Mouse (Mus musculus): Measurements from ENCODE around the gene Nnmt.

Nnmt gene

DNA sequence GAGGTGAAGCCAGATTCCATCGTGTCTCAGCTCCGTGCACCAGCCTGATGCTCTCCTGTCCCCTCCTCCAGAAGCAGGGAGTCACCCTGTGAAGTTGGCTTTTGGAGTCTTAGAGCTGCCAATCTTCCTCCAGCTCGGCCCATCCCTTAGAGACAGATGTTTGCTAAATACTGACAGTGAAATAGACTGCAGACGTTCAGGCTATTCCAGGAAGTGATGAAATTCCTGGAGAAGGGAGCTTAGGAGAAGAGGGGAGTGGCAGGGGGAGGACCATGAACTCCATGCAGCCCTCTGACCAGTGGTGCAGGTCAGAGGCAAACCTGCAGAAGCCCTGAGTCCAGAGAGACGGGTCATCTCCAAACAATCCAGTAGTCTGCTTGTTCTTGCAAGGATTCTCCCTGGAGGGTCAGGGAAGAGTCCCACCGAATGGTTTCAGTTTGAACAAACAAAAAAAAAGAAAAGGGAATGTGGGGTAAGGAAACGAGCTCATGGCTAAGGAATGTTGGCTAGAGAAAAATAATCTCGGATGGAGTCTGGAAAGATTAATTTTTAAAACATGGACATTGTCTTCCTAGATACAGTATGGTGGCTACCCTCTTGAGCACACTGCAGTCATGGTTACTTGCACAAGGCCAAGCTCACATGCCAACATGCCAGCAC, at the start of gene Nnmt:
Gene Nnmt, minus strand, starts transcription at position 215 of the 660 bp plus-strand sequence.
- DNase-seq, result no peak

DNA sequence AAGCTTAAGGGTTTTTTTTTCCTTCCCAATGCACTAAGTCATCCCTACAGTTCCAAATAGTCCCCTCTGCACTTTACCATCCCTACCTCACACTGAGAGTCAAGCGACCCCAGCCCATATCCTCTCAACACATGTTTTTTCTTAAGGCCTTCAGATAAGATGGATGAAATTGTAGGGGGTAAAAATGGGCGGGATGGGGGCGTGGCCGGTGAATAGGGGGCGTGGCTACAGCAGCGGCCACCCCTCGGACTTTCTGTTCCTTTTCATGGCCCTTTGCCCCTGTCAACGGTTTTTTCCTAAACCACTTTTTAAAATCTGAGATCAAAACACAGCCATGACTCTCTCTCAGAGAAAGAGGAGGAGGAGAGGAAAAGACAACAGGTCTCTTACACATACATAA, 49.8 kb upstream of the Nnmt start:
- no peak for DNase-seq

- no peak for DNase-seq
Observed at GRCm38 (mm10) chr9:48653399-48654070, 48.6 kb upstream of the Nnmt start.

DNA sequence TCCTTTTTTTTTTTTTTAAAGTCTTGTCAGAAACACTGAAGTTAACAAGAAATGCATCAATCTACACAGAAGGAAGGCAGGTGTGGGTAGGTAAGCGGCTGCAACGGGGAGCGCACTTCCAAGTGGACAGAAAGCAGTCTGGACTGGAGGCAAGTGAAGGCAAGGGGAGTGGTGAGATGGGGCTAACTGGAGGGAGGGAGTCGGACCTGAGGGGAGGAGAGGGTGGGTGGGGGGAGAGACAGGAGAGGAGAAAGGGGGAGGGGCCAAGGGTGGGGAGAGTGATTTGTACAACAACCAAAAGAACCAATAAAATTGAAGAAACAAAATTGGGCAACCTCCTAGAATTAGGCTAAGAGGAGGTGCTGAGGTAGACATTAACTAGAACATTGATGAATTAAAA, 47.1 kb upstream of the Nnmt start:
- DNase-seq, result no peak

DNA sequence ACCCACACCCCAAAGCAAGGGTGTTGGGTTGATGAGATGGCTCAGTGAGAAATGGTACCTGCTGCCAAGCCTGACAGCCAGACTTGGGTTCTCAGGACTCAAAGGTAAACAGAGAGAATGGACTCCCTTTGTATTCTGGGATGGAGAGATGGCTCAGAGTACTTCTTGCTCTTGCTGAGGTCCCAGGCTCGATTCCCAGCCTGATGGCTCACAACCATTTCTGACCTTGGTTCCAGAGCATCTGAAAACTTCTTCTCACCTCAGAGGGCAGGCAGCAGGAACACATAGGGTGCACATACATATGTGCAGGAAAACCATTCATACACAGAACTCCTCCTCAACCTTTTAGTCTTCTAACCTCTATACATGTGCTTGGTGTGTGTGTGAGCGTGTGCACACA, 45.9 kb upstream of the Nnmt start:
- no peak for DNase-seq

DNA sequence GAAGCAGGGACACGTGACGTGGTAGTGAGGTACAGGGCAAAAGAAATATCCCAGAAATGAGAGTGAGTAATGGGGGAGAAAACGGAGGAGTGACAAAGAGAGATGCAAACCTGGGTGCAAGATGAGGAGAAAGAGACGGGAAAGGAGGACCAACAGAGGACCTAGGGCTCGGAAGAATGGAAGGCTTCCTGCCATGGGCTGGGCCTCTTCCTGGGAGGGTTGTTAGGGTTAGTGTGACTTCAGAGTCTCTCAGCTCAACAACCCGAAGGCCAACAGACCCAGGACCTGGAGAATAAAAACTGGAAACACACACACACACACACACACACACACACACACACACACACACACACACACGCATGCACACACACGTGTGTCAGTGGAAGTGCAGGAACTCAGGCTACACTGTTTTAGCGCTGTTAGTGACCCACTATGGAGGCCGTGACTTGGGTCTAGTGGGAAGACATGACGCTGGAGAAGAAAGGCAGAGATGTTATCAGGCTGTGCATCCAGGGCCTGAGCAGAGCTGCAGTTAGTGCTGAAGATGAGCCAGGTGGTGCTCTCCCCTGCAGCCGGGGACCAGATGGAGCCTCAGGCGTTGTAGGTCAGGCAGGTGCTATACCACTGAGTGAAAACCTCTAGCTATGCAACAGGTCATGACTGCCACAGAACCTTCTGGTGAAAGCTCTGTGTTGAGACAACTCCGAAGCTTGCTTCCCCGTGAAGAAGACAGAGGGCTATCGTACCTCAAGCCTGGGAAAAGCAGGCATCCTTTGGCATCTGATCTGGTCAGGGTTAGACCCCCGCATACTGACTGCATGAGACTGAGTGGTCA, 45.1 kb upstream of the Nnmt start:
- DNase-seq, result peak; percentile 49

DNA sequence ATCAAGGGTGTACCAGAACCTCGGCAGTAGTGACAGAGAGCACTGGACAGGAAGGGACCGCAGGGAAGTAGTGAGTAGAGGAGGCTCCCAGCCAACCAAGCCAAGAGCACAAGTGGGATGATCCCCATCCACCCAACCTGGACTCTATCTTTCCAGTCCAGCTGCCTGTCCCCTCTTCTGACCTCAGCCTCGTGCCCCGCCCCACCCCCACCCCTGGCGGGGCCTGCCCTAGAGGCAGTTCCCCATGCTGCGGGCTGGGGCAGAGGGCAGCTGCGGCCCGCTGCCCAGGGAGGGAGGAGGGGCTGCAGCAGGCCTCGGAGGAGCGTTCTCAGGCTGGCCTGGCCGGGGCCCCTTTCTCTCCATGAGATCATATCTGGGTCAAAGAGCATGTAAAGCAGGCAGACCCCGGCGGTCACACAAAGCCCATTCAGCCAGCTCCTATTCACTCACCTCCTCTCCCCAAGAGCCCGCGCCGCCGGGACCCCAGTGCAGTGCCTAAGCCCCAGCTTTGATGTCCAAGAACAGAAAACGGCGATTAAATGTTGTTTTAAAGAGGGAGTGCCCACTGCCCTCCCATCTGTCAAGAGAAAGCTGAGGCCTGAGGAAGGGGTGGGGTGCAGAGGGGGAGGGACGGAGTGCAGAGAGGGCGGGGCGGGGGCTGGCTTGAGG, 44.3 kb upstream of the Nnmt start:
- peak; percentile 92 for DNase-seq

GRCm38 (mm10) chr9:48648285-48649097, 43.5 kb upstream of the Nnmt start:
- peak; percentile 44 for DNase-seq

DNA sequence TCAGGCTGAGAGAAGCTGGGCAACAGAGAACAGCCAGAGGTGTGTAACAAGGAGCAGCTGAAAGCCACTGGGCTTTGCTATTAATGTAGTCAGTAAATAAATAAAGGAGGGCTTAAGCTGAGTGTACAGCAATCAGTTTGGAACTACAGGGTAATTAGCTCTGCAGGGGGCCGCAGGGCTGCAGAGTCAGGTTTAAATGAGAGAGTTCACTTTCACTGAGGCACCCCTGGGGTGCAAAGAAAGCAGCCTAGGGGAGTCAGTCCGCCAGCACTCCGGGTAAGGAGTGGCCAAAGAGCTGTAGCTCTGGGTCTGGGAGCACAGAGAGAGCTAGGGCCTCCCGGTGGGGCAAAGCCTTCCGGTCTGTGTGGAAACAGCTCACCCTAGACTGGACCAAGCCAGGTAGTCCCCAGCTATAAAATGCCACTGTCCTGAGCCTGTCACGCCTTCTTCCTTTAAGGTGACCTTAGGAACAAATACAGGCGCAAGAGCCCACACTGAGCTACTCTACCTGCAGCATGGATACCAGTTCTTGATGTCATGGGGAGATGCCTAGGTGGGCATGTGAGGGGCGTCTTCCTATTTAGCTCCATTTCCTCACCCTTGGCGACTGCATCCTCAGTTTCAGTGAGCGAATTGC, 42.8 kb upstream of the Nnmt start:
- peak; percentile 55 for DNase-seq

DNA sequence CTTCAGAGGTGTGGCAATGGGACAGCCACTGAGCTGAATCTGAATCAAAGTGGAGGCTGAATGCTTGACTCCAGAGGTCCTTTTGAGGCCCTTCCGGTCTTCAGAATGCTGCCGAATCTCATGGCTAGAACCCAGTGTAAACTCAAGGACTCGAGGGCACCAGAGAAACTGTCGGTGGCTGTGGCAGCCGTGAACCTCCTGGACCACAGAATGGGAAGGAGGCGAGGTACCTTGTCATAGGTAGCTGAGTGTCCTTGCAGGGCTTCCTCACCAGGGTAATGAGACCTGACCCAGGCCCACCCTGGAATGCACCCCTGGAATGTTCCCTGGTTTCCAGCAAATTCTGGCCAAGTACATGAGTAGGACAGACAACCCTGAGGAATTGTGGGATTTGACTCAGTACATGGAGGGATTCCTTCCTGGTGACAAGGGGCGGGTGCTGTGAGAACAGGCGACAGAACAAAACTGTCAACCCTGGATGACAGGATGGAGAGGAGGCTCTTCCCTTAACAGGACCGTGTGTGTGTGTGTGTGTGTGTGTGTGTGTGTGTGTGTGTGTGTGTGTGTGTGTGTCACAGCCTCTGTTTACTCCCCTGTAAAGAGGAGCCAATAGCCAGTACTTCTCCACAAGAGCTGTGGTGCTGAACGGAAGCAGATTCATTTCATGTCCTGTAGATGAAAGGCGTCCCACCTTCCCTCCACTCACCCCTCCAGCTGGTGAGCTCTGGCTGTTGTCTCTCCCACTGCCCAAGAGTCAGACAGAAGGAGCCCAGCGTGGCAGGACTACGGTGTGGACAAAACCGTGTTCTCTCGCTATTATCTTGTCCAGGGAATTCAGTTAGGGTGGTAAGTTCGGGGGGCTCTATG, 42.1 kb upstream of the Nnmt start:
- DNase-seq, result peak; percentile 17

DNA sequence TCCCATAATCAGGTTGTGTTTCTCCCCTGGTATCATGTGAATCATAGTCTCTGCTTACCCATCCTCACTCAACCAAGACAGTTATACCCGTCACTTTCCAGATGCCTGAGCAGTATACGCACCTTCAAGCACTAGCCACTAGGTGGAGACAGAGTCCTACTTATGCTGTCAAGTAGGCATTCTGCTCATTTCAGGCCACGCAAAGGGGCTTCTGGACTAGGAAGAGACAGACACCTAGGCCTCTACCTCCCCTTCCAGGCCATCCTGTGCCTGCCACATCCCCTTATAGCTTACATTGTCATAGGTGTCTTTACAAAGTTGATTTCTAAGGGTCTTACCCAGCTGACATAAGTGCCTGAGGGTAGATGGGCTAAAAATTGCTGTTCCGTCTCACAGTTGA, 41.3 kb upstream of the Nnmt start:
- DNase-seq, result peak; percentile 93

- no peak for DNase-seq
Observed at GRCm38 (mm10) chr9:48645648-48646126, 40.7 kb upstream of the Nnmt start.

- DNase-seq, result peak; percentile 83
Observed at GRCm38 (mm10) chr9:48644926-48645647, 40.1 kb upstream of the Nnmt start.

GRCm38 (mm10) chr9:48644376-48644775, 39.4 kb upstream of the Nnmt start:
- DNase-seq, result no peak

DNA sequence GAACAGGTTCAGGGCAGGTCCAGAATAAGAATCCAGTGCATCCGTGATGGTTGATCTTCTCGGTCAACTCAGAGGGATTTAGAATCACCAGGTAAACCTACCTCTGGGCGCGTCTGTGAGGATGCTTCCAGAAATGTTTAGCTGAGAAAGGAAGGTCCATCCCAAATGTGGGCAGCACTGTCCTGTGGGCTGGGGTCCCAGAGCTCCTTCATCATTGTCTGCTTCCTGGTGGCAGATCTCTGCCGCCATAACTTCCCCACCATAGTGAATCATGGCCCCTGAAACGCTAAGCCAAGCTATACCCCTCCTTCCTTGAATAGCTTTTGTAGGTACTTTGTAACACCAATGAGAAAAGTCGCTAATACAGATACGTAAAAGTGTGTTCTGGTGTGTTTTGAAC, 36.7 kb upstream of the Nnmt start:
- DNase-seq, result no peak

DNA sequence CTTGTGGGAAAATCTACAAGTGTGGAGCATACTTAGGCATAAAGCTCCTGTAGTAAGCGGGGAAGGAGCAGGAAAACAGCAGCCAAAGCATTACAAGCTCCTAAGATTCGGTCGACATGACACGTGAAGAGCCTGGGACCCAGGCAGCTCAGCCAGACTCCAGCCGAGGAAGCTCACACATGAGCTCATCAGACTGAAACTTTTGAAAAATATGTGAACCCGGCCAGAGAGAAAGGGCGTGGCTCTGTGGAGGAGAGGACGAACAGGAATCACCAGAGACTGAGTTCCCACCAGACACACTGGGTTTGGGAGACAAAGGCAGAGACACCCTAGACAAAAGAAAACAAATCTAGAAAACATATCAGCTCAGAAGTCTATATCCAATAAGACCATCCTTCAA, 35.9 kb upstream of the Nnmt start:
- no peak for DNase-seq

GRCm38 (mm10) chr9:48638176-48638803, 33.3 kb upstream of the Nnmt start:
- DNase-seq, result no peak

GRCm38 (mm10) chr9:48637161-48637560, 32.2 kb upstream of the Nnmt start:
- DNase-seq, result no peak

DNA sequence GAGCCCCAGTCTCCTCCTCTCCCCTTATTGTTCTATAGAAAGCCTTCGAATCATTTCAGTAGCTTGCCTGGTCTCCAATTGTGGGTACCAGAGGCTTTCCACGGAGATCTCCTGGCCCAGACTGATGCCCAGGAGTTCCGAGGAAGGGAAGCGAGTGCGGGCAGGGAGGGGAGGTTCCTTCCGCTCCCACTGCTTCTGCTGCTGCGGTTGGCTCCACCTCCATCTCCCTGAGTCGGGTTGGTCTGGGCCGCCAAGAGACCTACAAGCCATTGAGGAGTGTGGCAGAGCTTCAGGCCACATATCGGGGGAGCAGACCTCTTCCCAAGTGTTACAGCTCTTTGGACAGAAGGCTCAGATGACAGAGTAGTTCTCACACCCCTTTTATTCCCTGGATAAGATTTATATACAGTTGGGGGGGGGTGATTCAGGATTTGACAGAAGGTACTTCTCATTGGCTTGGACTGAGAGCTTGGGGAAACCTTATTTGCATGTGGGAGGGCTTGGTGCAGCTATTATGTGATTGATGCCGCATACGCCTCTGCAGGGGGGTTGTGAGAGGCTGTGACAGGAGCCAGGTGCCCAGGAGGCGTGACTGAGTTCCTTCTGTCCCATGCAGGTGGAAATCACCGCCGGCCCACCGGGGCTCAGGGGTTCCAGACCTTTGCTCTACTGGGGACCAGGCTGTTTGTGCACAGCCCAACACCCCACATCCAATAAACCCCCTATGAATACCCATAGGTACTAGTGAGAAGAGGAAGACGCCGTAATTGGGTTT, 30.8 kb upstream of the Nnmt start:
- DNase-seq, result peak; percentile 36

All from retina, postnatal 1 day (tissue).